16 mouse cellular contexts compared by ENCODE assay signal in the genomic region with DNA sequence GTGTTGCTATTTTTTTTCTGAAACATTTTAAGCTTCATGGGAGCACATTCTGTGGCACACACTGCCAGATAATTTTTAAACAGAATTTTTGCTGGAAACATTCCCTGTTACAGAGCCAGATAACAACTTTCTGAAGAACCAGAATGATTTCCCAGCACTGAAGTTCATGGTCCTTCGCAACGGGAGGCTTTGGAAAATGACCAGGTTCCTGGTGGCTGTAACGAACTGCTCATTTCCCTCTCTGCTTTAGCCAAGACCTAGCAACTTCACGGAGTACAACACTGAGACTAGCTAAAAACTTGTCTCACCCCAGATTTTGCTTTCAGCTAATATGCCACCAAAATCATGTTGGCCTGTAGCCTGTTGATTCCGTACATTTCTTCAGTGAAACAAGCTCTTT. TPM values are rescaled to one million over a fixed set of nuclear protein-coding genes. Genes with fewer than 3 reads are reported as not detected.
DNase-seq lines count a peak whose midpoint lies in the region; ATAC-seq and TF ChIP-seq lines count a peak whose summit lies in the region.
"Had no signal": no experiment of that assay in that cellular context is flagged by ENCODE, and none has a peak within 500 bp of the region (broad histone marks: within the 10 kb centered on the region; RNA-seq: fewer than 3 reads in every experiment).

No protein-coding gene starts in this region.

- H3K4me2 ChIP-seq in midbrain, embryonic 13.5 days (replicated peaks), result no peak overlapping the region
- H3K4me2 ChIP-seq: heart, embryonic 11.5 days; liver, embryonic 13.5 days; midbrain, embryonic 15.5 days had no signal

- H3K27me3 ChIP-seq in cerebellum, adult 2 months (ENCODE audit: control insufficient read depth, insufficient read depth, low read length), result no peaks in the 10 kb centered on the region
- H3K27me3 ChIP-seq in kidney, adult 2 months (replicated peaks; ENCODE audit: control insufficient read depth, insufficient read depth, low read length), result no peaks in the 10 kb centered on the region
- H3K27me3 ChIP-seq in midbrain, embryonic 13.5 days, result no peaks in the 10 kb centered on the region
- H3K27me3 ChIP-seq: liver, embryonic 13.5 days; midbrain, embryonic 15.5 days had no signal

- no peak overlapping the region for H3K27ac ChIP-seq in cerebellum, adult 2 months (ENCODE audit: insufficient read depth, low read length)
- H3K27ac ChIP-seq in kidney, adult 2 months (ENCODE audit: insufficient read depth, low read depth, low read length), result no peak overlapping the region
- no peak overlapping the region for H3K27ac ChIP-seq in midbrain, embryonic 13.5 days
- H3K27ac ChIP-seq: liver, embryonic 13.5 days; midbrain, embryonic 15.5 days had no signal

- H3K36me3 ChIP-seq in kidney, adult 2 months (ENCODE audit: control insufficient read depth, insufficient read depth, low read length), result no peaks in the 10 kb centered on the region
- H3K36me3 ChIP-seq in midbrain, embryonic 13.5 days, result no peaks in the 10 kb centered on the region
- H3K36me3 ChIP-seq: liver, embryonic 13.5 days; midbrain, embryonic 15.5 days had no signal

- no peak for TF ChIP-seq POLR2A in cerebellum, adult 2 months (IDR thresholded peaks at IDR 0.05; ENCODE audit: borderline replicate concordance, insufficient read depth, low read length)
- TF ChIP-seq POLR2A in kidney, adult 2 months (IDR thresholded peaks at IDR 0.05; ENCODE audit: low read depth, low read length), result no peak

- H3K9me3 ChIP-seq in midbrain, embryonic 13.5 days, result no peaks in the 10 kb centered on the region
- H3K9me3 ChIP-seq: liver, embryonic 13.5 days; midbrain, embryonic 15.5 days had no signal

- H3K4me1 ChIP-seq in cerebellum, adult 2 months (ENCODE audit: control insufficient read depth, insufficient read depth, low read length), result no peaks in the 10 kb centered on the region
- no peaks in the 10 kb centered on the region for H3K4me1 ChIP-seq in kidney, adult 2 months (ENCODE audit: control insufficient read depth, insufficient read depth, low read length)
- H3K4me1 ChIP-seq in midbrain, embryonic 13.5 days (replicated peaks), result no peaks in the 10 kb centered on the region
- H3K4me1 ChIP-seq: midbrain, embryonic 15.5 days had no signal

- no peak overlapping the region for H3K9ac ChIP-seq in midbrain, embryonic 13.5 days (replicated peaks)
- H3K9ac ChIP-seq: forebrain, postnatal 0 days; liver, embryonic 13.5 days; midbrain, embryonic 15.5 days had no signal

- H3K4me3 ChIP-seq in cerebellum, adult 2 months (replicated peaks; ENCODE audit: insufficient read depth, low read depth, low read length), result no peak overlapping the region
- no peak overlapping the region for H3K4me3 ChIP-seq in kidney, adult 2 months (ENCODE audit: insufficient read depth, low read depth, low read length)
- H3K4me3 ChIP-seq in midbrain, embryonic 13.5 days (replicated peaks), result no peak overlapping the region
- H3K4me3 ChIP-seq: liver, embryonic 13.5 days; midbrain, embryonic 15.5 days had no signal

- WGBS in cerebellum, adult 2 months, result 22% methylated on average over 5 of the region's 5 CpGs
- WGBS in kidney, adult 2 months, result 81% methylated on average over 5 of the region's 5 CpGs
- WGBS in midbrain, embryonic 13.5 days, result 93% methylated on average over 5 of the region's 5 CpGs

- ATAC-seq in CD4-positive, CD25-positive, alpha-beta regulatory T cell, adult 4 months, result no peak
- ATAC-seq in midbrain, embryonic 13.5 days, result no peak
- ATAC-seq: forebrain, postnatal 0 days; midbrain, embryonic 15.5 days had no signal

- no peak for TF ChIP-seq CTCF in cerebellum, adult 2 months (IDR thresholded peaks at IDR 0.05; ENCODE audit: borderline replicate concordance, insufficient read depth, low read depth, low read length)
- TF ChIP-seq CTCF in kidney, adult 2 months (conservative IDR thresholded peaks at IDR 0.05; ENCODE audit: insufficient read depth, insufficient read length, low read depth, low read length), result no peak

- DNase-seq in cerebellum, postnatal 14 days, result peak; percentile 18 to 26
- DNase-seq in cerebellum, adult 2 months, result no peak
- DNase-seq in kidney, adult 2 months, result peak; percentile 21
- no peak for DNase-seq in kidney, adult 9 months
- peak; percentile 78 for DNase-seq in adipocyte (ENCODE audit: low spot score)
- DNase-seq in lung, postnatal 14 days, result peak; percentile 44
- DNase-seq: adrenal gland, postnatal 25 days; cerebellum, adult 9-10 months; forebrain, postnatal 0 days; kidney, postnatal 4 days; liver, embryonic 13.5 days; thymus, adult 2 months had no signal

RNA-seq across cellular contexts. Expression of a gene that starts 9.8 kb away (rescaled TPM):
- 0.61 and 2.6 TPM in 2 replicates for polyA plus RNA-seq in cerebellum, adult 2 months (2012; rRNA removed)
- 0.39 and 0.80 TPM in 2 replicates for polyA plus RNA-seq in kidney, adult 2 months (2012; rRNA removed)
- polyA plus RNA-seq in CD4-positive, CD25-positive, alpha-beta regulatory T cell, adult 4 months (2017; shearing (Covaris generic)), result not detected
- 1.5 and 1.7 TPM in 2 replicates for polyA plus RNA-seq in midbrain, embryonic 13.5 days (2015; fragmentation: Nextera tagmentation; extraction: Ambion mirVana)

Comparison
In these comparisons a context has a peak if more than half of its experiments do, and no peak if none do; other contexts are left out.
1. DNase-seq: peak in cerebellum, postnatal 14 days (2 of 2), kidney, adult 2 months (single experiment), adipocyte (single experiment) and lung, postnatal 14 days (single experiment); none in cerebellum, adult 2 months (0 of 2) and kidney, adult 9 months (single experiment).